Mouse (Mus musculus): ENCODE results near the gene Map4k2. TPM values are rescaled to one million over a fixed set of nuclear protein-coding genes. Genes with fewer than 3 reads are reported as not detected.

The Map4k2 gene
- total and polyA plus RNA-seq, 3 experiments, result 55.5 to 119 (median 95.2) TPM

- Histone ChIP-seq H3K9ac (ENCODE audit: insufficient read depth, low read depth) (no peak overlapping the region), H3K9me3 (replicated peaks; ENCODE audit: low read length) (no peaks in the 10 kb centered on the region), H3K27me3 (replicated peaks) (no peaks in the 10 kb centered on the region), H3K4me3 (replicated peaks in 1 of 3; ENCODE audit: low read depth in 2 of 3, low read length in 2 of 3, poor library complexity in 1 of 3) (no peak overlapping the region), H3K36me3 (replicated peaks in 1 of 2; ENCODE audit: control insufficient read depth in 1 of 2, insufficient read depth in 1 of 2, low read length in 1 of 2) (peaks cover 3 to 10% of the 10 kb centered on the region in 2 experiments), H3K79me2 (replicated peaks; ENCODE audit: control insufficient read depth, extremely low read depth, insufficient read depth, poor library complexity, severe bottlenecking) (no peaks in the 10 kb centered on the region), H3K4me2 (ENCODE audit: insufficient read depth, low read depth, poor library complexity, severe bottlenecking) (no peak overlapping the region), H3K4me1 (ENCODE audit: control insufficient read depth in 1 of 2, insufficient read depth in 2 of 2) (peaks cover 18 to 44% of the 10 kb centered on the region in 2 experiments), H3K27ac (ENCODE audit: insufficient read depth, low read depth) (no peak overlapping the region)
- DNase-seq (ENCODE audit: extremely low read depth), result no peak
- no peak for TF ChIP-seq NRF1 (IDR thresholded peaks at IDR 0.05; ENCODE audit: low read depth, low read length)
- TF ChIP-seq ZMIZ1 (IDR thresholded peaks at IDR 0.05; ENCODE audit: low read depth, low read length), result no peak
- TF ChIP-seq TCF12 (IDR thresholded peaks at IDR 0.05; ENCODE audit: low read depth, low read length), result no peak
- no peak for TF ChIP-seq E2F4 (IDR thresholded peaks at IDR 0.05; ENCODE audit: insufficient replicate concordance, low read depth, low read length)
- no peak for TF ChIP-seq USF2 (conservative IDR thresholded peaks at IDR 0.05; ENCODE audit: low read depth, low read length)
- no peak for TF ChIP-seq CHD2 (IDR thresholded peaks at IDR 0.05; ENCODE audit: low read length)
- dilution Hi-C loops (cut with MboI; ENCODE audit: extremely low pct_ligation_motif_present, extremely low pct_unique_long_range_greater_than_20kb, low sequenced_read_pairs) (no loop called here), in situ Hi-C loops (cut with MboI; ENCODE audit: low pct_ligation_motif_present, low pct_unique_long_range_greater_than_20kb, low sequenced_read_pairs) (loop anchor here (5.0 to 25.0 kb wide), 2 partner anchors 46 to 146 kb away; no protein-coding TSS in a partner anchor)
Measured at GRCm38 (mm10) chr19:6307733-6308531, 33.0 kb upstream of the Map4k2 start.

GRCm38 (mm10) chr19:6310181-6310580, 30.8 kb upstream of the Map4k2 start:
- DNase-seq (ENCODE audit: extremely low read depth), result no peak
- dilution Hi-C loops (cut with MboI; ENCODE audit: extremely low pct_ligation_motif_present, extremely low pct_unique_long_range_greater_than_20kb, low sequenced_read_pairs) (no loop called here), in situ Hi-C loops (cut with MboI; ENCODE audit: low pct_ligation_motif_present, low pct_unique_long_range_greater_than_20kb, low sequenced_read_pairs) (loop anchor here (25.0 kb wide), 1 partner anchor 148 kb away; no protein-coding TSS in a partner anchor)
- Histone ChIP-seq H3K4me2 (ENCODE audit: insufficient read depth, low read depth, poor library complexity, severe bottlenecking) (no peak overlapping the region), H3K27me3 (replicated peaks) (no peaks in the 10 kb centered on the region), H3K9ac (ENCODE audit: insufficient read depth, low read depth) (no peak overlapping the region), H3K4me1 (ENCODE audit: control insufficient read depth in 1 of 2, insufficient read depth in 2 of 2) (peaks cover 15 to 23% of the 10 kb centered on the region in 2 experiments), H3K9me3 (replicated peaks; ENCODE audit: low read length) (no peaks in the 10 kb centered on the region), H3K27ac (ENCODE audit: insufficient read depth, low read depth) (no peak overlapping the region), H3K36me3 (replicated peaks in 1 of 2; ENCODE audit: control insufficient read depth in 1 of 2, insufficient read depth in 1 of 2, low read length in 1 of 2) (peaks cover 3 to 32% of the 10 kb centered on the region in 2 experiments), H3K4me3 (replicated peaks in 1 of 3; ENCODE audit: low read depth in 2 of 3, low read length in 2 of 3, poor library complexity in 1 of 3) (no peak overlapping the region), H3K79me2 (replicated peaks; ENCODE audit: control insufficient read depth, extremely low read depth, insufficient read depth, poor library complexity, severe bottlenecking) (no peaks in the 10 kb centered on the region)
- no peak for TF ChIP-seq TCF12 (IDR thresholded peaks at IDR 0.05; ENCODE audit: low read depth, low read length)
- TF ChIP-seq MAX (IDR thresholded peaks at IDR 0.05; ENCODE audit: low read length), result no peak
- TF ChIP-seq MAFK (IDR thresholded peaks at IDR 0.05; ENCODE audit: insufficient replicate concordance, low read length), result no peak
- no peak for TF ChIP-seq JUND (conservative IDR thresholded peaks at IDR 0.05; ENCODE audit: low read depth, low read length)
- TF ChIP-seq CHD1 (IDR thresholded peaks at IDR 0.05; ENCODE audit: low read depth, low read length), result no peak
- no peak for TF ChIP-seq NRF1 (IDR thresholded peaks at IDR 0.05; ENCODE audit: low read depth, low read length)
- no peak for TF ChIP-seq MYC (IDR thresholded peaks at IDR 0.05; ENCODE audit: low read depth, low read length)
- TF ChIP-seq MXI1 (IDR thresholded peaks at IDR 0.05; ENCODE audit: low read depth, low read length), result no peak
- no peak for TF ChIP-seq ZKSCAN1 (IDR thresholded peaks at IDR 0.05; ENCODE audit: borderline replicate concordance, low read depth, low read length)
- TF ChIP-seq SMC3 (IDR thresholded peaks at IDR 0.05; ENCODE audit: low read depth, low read length), result no peak
- TF ChIP-seq KAT2A (IDR thresholded peaks at IDR 0.05; ENCODE audit: insufficient replicate concordance, low read length), result no peak
- TF ChIP-seq CHD2 (IDR thresholded peaks at IDR 0.05; ENCODE audit: low read length), result no peak
- TF ChIP-seq NELFE (IDR thresholded peaks at IDR 0.05; ENCODE audit: low read depth, low read length), result no peak
- no peak for TF ChIP-seq TBP (conservative IDR thresholded peaks at IDR 0.05; ENCODE audit: low read depth, low read length)
